Mouse (Mus musculus): ENCODE results near the gene Ankzf1.
"Not testable (repeated sequence)": the region's sequence is repeated elsewhere in the genome, so short reads cannot be mapped to it uniquely, and the experiment has no call there.

The Ankzf1 gene

DNA sequence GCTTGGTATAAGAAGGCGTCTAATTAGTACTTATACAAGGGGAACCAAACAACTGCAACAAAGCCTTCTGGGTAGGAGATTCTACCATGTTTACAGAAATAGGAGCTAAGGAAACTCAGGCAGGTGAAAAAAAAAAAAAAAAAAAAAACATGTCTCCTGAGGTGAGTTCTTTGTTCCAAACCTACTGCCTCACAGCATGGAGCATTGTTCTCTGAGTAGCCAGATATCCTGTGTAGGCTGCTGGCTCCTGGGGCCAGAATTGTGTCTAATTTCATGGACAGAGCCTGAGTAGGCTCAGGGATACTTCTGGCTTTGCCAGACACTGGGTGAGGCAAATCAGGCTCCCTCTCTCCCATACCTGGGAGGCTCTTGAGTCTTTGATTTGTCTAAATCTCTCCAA, 35.7 kb downstream of the Ankzf1 start:
- DNase-seq, result no peak

DNA sequence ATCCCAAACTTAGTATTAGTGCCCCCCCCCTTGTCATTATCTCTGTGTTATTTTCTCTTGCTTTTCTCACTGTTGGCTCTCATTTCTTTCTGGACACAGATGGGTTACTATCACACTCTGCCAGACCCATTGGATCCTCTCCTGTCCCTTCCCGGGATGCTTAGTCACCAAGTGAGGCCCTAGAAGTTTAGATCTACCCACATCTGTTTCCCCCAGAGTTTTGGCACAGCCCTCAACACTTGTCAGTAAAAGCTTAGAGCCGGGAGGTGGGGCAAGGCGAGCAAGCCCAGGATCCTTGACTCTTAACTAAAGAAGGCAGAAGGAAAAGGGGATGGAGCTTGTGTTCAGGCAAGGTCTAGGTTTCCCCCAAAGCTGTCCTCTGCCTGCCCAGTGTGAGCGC, 37.2 kb downstream of the Ankzf1 start:
- DNase-seq, result no peak

DNA sequence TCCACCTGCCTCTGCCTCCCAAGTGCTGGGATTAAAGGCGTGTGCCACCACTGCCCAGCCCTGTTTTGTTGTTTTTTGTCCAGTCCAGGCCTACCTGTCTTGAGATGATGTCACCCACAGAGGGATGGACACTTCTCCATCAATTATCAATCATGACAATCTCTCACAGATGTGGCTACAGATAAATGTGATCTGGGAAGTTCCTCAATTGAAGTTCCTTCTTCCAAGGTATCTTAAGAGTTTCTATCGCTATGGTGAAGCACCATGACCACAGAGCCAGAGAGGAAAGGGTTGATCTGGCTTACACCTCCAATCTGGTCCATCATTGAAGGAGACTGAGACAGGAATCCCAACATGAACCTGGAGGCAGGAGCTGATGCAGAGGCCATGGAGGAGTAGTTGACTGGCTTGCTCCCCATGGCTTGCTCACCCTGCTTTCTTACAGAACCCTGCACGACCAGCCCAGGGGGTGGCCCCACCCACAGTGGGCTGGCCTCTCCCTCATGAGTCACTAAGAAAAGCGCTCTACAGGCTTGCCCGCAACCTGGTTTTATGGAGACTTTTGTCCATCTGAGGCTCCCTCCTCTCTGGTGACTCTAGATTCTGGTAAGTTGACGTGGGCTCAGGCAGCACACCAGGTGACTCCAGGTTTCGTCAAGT, 38.5 kb downstream of the Ankzf1 start:
- no peak for DNase-seq

DNA sequence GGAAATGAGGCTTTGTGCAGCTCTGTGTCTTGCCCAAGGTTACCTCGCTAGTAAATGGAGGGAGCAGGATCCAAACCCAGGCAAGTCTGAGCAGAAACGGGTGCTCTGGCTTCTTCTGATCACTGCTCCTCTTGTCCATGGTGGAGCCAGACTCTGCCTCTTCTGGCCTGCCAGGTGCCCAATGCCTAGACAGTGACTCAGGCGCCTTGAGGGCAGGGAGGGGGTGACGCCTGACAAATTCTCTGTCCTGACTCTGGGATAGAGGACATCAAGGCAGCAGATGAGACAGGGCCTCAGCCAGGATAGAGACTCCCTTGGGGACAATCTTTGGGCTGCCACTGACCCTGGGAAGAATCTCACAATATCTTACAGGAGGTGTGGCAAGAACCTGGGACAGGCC, 39.3 kb downstream of the Ankzf1 start:
- no peak for DNase-seq

DNA sequence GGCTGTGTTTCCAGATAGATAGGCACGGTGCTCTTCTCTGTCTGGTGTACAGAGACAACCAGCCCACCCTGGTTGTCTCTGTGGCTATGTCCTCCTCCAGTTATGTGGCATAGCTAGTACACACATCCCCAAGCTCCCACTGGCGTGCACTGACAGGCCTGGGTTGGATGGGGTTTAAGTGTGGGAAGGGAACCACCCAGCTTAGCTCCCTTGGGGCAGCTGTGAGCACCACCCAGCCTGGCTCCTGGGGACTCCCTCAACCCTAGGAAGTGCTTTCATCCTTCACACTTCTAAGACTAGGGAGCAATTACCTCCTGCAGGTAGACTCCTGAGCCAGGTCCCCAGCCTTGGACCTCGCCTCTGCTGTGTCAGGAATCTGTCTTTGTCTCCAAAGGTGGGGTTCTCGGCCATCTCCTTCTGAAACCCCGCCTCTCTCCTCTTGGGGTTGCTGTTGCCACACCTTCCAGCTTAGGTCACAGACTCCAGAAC, 39.8 kb downstream of the Ankzf1 start, which contains the start of gene A630095N17Rik:
Gene A630095N17Rik (minus strand): TSS at position 439 of the 489 bp plus-strand sequence.
- no peak for DNase-seq

GRCm38 (mm10) chr1:75232489-75232888, 40.5 kb downstream of the Ankzf1 start:
- not testable (repeated sequence) for DNase-seq

DNA sequence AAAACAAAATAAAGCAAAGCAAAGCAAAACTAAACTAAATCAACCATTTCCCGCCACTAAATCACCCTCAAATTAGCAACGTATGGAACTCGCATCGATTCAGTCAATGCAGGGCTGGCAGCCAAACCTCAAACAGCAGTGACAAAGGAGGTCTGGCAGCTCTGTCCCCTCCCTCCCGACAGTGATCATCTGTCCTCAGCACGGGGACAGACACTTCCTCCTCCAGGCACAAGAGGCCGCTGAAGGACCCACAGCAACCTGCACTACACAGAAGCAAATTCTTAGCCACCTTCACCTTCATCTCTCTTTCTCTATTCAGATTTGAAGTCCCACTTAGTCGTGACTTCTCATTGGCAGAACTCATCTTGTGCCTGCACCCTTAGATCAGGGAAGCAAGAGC, 42.7 kb downstream of the Ankzf1 start:
- peak; percentile 76 to 85 for DNase-seq

DNA sequence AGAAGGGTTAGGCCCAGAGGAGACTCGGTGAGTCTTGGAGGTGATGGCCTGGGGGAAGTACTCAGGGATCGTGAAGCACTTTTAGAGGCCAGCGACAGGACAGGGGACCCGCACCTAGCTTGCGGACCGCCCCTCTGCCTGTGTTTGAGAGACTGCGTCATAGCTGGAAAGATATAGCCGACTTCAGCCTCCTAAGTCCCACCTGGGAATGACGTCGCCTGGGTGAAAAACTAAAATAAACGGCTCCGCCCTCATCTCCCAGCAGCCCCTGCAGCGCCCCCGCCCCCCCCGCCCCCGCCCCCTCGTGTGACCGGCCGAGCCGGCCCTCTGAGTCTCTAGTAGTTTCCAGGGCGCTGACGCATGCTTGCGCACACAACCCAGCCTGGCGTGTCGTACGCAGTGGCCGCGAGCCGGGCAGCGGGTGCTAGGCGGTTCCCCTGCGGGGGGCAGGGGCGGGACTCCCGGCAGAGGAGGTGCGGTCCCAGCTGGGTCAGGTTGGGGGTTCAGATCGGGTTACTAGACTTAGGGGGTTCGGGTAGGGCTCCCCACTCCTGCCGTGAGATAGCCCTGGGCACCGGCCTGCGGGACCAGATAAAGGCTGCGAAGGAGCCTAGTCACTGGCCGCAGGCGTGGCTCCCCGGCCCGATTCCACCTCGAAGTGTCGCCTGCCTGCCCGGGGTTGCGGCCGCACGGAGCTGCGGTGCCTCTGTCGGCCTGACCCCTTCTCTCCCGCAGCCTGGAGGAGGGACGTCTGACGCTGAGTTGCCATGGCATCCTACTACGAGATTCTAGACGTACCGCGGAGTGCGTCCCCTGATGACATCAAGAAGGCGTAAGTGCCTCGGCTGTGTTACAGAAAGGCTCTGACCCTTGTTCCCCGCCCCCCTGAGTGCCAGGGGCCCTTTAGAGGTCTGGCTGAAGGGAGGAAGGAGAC, 44.4 kb downstream of the Ankzf1 start, which contains the start of gene Dnajb2:
Gene Dnajb2 (plus strand): TSS at position 290 of the 934 bp plus-strand sequence.
- DNase-seq, result peak; percentile 91 to 97

DNA sequence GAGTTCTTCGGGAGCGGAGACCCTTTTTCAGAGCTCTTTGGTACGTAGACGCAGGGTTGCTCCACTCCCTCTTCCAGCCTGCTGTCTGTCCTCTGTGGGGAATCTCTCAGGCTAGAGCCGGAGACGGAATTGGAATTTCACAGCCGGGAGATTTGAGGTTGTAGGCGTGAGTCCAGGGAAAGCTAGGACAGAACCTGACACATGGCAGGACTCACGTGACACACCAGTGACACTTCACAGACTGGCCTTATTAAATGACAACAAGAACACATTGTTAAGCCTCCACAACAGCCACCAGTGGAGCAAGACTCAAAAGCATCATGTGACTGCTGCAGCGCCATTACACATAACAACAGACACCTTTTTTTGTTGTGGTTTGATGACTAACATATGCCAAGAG, 47.6 kb downstream of the Ankzf1 start:
- DNase-seq, result no peak

- DNase-seq, result no peak
Observed at GRCm38 (mm10) chr1:75243411-75243810, 51.5 kb downstream of the Ankzf1 start.

GRCm38 (mm10) chr1:75244175-75244826, 52.4 kb downstream of the Ankzf1 start:
- DNase-seq, result no peak

DNA sequence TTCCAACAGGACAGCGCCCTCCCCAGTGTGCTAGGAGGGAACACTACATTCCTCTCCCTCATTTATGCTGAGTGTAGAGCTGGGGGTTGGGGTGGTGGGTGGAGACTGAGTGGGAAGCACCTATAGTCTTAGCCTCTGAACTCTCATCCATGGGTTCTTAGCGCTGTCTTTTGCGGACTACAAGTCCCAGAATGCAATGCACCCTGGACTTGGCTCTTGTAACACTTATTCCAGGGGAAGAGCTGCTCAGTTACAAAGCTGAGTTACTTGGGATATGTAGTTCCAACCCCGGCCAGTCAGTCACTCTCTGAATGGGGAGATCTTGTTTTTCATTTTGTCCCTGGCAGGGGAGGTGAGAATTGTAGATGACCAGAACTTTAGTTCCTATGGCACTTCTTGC, 52.9 kb downstream of the Ankzf1 start:
- peak in 1 of 2 experiments; percentile 63 for DNase-seq

- no peak for DNase-seq
Observed at GRCm38 (mm10) chr1:75247071-75247930, 55.4 kb downstream of the Ankzf1 start.

- no peak for DNase-seq
Observed at GRCm38 (mm10) chr1:75248041-75248772, 56.3 kb downstream of the Ankzf1 start.
